Mouse (Mus musculus): ENCODE results near the gene Mfng. TPM values are rescaled to one million over a fixed set of nuclear protein-coding genes. Genes with fewer than 3 reads are reported as not detected.

Gene Mfng
- 1 to 10 TPM; 7.9 to 8.3 TPM for total RNA-seq (2021)
- long read RNA-seq, experiment 1, transcript Mfng-201 (8 exons, 1,865 nt): major isoform, 5 of 7 reads
- long read RNA-seq, experiment 1, partial matches to known transcripts: 1 of 7 reads
- long read RNA-seq, experiment 1, other reads (novel, unspliced or antisense): 1 of 7 reads
- long read RNA-seq, experiment 2, transcript Mfng-201 (8 exons, 1,865 nt): major isoform, 6 of 6 reads
- long read RNA-seq, experiment 2, partial matches to known transcripts: 0 of 6 reads
- long read RNA-seq, experiment 2, other reads (novel, unspliced or antisense): 0 of 6 reads

GRCm38 (mm10) chr15:78773290-78773729 lies at the start of gene Mfng:
Gene Mfng, minus strand, starts transcription at chr15:78773475.
- DNase-seq (ENCODE audit: low spot score in 2 of 2): peak in 1 of 2 experiments; percentile 44

GRCm38 (mm10) chr15:78816074-78816391 lies 42.8 kb upstream of the Mfng start:
- DNase-seq (ENCODE audit: low spot score in 2 of 2): no peak

GRCm38 (mm10) chr15:78815314-78816073 lies 42.2 kb upstream of the Mfng start:
- DNase-seq (ENCODE audit: low spot score in 2 of 2): no peak

DNA sequence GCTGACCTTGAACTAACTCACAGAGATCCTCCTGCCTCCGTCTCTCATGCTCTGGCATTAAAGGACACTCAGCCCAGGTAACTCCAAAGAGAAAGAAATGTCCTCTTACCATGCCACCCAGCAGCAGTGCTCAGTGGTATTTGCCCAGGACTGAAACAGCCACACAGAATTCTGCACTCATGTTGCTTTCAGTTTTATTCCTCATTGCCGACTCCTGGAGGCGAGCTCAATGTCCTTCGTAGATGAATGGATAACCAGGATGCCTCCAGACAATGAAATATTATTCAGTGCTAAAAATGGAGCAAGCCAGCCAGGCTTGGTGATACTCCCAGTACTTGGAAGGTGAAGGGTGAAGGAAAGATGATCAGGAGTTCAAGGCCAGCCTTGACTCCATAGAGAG lies 40.3 kb upstream of the Mfng start:
- no peak for DNase-seq (ENCODE audit: low spot score in 2 of 2)

DNA sequence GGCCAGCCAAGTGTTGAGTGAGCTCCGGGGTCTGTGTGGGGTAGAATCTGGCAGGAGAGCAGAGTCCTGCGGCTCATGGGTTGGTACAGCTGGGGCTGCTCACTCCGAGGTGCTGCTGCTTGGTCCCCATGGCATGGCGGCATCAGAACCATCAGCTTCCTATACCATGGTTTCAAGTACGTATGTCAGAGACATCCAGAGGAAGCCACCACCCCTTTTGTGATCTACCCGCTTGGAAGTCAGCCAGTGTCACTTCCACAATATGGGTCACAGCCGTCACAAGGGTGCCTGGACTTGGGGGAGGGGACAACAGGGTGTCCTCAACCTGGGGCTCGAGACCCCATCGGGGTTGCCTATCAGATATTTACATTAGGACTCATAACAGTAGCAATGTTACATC lies 36.9 kb upstream of the Mfng start:
- DNase-seq (ENCODE audit: low spot score in 2 of 2): no peak

- DNase-seq (ENCODE audit: low spot score in 2 of 2): no peak
These were observed 36.5 kb upstream of the Mfng start for GRCm38 (mm10) chr15:78809739-78810138.

GRCm38 (mm10) chr15:78808980-78809379 lies 35.7 kb upstream of the Mfng start:
- no peak for DNase-seq (ENCODE audit: low spot score in 2 of 2)

GRCm38 (mm10) chr15:78807141-78807540 lies 33.9 kb upstream of the Mfng start:
- no peak for DNase-seq (ENCODE audit: low spot score in 2 of 2)

DNA sequence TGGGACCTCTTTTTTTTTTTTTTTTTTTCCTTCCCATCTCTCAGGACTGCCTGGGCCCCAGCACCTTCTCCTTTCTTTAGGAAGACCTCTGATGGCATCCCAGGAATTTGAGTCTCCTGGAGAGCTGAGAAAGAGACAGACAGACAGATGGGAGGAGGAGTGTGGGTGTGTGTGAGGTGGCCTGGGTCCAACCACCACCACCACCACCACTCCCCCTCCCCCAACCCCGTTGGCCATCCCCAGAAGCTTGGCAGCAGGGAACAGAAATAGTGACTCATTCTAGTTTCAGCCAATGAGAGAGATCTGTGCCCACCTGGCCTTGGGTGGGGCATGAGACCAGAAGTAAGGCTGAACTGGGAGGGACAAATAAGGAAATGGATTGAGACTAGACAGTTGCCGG lies 33.3 kb upstream of the Mfng start:
- DNase-seq (ENCODE audit: low spot score in 2 of 2): no peak

DNA sequence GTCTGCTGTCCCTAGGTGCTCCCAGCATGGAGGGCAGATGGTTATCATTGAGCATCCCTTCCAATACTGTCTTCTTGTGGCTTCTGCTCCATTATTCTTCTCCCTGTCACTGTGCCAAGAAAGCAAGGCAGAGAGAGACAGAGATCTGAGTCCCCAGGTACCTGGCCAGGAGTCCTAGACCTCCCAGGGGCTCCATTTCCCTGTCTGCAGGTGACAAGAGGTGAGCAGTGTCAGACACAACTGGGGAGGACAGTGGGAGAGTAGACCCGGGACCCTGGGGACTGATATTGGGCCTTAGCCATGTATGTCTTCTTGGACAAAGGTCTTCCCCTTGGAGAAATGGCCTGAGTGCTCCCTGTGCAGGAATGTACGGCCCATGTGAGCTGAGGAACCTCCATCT lies 32.1 kb upstream of the Mfng start:
- DNase-seq (ENCODE audit: low spot score in 2 of 2): no peak

DNA sequence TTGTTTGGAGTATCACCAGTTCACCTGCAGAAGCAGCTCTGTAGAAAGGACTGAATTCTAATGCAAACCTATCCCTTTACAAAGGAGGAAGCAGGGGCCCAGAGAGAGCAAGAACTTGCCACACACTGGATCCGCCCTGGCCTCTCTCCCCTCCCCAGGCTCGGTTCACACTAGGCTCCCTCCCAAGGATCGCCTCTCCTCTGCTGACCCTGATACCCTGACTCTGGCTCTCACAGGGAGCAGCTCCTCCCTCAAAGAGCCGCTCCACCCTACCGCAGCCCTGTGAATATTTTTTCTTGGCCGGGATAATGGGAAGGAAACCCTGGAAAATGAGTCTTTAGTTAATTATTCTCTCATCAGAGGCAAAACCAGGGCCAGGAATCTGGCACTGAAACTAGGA lies 31.1 kb upstream of the Mfng start:
- DNase-seq (ENCODE audit: low spot score in 2 of 2): no peak

DNA sequence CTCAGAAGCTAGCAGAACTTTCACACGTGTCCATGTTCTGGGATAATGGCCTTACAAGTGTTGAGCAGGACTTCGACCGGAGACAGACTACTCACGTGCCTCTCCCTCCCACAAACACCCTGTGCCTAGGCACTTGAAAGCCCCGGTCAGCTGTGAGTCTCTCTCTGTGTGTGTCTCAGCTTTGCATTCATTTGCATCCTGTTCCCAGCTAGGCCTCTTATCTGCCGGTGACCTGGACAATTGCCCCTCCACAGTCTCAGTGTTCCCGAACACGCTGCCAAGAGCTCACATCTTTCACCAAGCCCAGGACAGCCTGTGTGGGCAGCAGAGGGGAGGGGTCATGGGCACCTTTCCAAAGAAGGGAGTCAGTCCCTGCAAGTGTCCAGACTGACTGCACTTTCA lies 30.2 kb upstream of the Mfng start:
- no peak for DNase-seq (ENCODE audit: low spot score in 2 of 2)

DNA sequence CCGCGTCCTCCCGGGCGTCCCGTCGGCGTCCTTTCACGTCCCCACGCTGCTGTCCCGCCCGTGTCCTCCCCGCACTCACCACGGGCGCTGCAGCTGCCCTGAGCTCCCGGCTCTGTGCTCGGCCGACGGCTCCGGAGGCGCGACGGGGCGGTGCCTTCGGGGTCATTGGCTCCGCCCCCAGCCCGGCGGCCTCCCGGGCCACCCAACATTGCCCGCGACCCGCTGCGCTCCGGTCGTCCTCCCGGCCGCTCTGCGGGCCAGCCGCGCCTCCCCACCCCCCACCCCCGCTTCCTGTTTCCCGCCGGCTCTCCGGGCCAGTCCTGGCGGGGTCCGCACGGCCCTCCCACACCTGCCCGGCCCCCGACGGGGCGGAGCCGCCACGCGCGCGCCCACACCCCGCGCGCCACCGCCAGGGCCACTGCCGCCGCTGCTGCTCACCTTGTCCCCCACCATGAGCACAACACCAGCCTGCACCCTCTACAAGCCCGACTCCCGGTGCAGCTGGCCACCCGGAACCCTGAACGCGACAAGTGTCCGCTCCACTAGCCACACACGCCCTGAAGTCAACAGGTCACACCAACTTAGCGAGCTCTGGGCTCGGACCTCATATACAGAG lies 29.6 kb upstream of the Mfng start, which contains the start of gene Card10:
Gene Card10, minus strand, starts transcription at position 267 of the 616 bp plus-strand sequence.
- no peak for DNase-seq (ENCODE audit: low spot score in 2 of 2)

GRCm38 (mm10) chr15:78801971-78802741 lies 28.9 kb upstream of the Mfng start:
- DNase-seq (ENCODE audit: low spot score in 2 of 2): no peak

DNA sequence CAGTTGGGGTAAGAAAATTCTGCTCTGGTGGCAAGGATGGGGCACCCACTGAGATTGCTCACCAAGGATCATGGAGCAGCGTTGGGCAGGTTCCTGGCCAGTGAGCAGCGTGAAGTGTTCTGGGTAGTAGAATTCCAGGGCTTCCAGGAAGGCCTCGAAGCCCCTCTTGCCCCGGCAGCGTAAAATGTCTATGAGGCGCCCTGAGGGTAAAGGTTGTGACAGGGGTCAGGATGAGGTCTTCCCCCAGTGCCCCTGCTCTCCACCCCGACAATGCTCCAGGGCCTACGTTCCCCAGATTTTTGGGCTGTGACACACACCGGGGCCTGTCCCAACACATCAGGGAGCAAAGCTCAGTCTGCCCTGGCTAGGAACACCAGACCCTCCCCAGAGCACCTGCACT lies 28.3 kb upstream of the Mfng start:
- DNase-seq (ENCODE audit: low spot score in 2 of 2): no peak

DNA sequence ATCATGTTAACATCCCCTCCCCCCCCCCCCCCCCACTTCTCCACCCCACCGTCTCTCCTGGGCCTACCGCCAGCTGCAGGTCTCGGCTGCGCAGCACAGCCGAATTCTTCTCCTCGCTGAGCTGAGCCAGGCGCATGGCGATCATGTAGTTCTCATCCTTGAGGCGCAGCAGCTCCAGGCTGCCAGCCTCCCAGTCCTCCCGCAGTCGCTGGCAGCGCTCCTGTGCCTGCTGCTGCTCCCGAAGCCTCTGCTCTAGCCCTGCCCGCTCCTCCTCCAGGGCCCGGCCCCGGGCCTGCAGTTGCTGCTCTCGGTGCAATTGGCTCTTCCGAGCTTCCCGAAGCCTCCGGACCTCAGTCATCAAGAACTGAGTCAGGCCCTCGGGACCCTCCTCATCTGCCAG lies 25.8 kb upstream of the Mfng start:
- peak in 1 of 2 experiments; percentile 24 for DNase-seq (ENCODE audit: low spot score in 2 of 2)

DNA sequence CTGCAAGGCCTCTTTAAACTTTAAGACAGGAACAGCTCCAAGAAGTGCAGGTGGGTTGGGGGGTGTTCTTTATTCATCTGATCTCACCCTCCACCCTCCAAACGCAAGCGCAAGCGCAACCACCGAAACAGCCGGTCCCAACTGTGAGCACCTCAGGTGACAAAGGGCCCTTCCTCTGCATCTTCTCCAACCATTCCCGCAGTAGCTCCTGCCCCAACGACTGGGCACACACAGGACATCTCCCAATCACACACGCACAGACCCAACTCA lies 23.7 kb upstream of the Mfng start:
- DNase-seq (ENCODE audit: low spot score in 2 of 2): no peak

DNA sequence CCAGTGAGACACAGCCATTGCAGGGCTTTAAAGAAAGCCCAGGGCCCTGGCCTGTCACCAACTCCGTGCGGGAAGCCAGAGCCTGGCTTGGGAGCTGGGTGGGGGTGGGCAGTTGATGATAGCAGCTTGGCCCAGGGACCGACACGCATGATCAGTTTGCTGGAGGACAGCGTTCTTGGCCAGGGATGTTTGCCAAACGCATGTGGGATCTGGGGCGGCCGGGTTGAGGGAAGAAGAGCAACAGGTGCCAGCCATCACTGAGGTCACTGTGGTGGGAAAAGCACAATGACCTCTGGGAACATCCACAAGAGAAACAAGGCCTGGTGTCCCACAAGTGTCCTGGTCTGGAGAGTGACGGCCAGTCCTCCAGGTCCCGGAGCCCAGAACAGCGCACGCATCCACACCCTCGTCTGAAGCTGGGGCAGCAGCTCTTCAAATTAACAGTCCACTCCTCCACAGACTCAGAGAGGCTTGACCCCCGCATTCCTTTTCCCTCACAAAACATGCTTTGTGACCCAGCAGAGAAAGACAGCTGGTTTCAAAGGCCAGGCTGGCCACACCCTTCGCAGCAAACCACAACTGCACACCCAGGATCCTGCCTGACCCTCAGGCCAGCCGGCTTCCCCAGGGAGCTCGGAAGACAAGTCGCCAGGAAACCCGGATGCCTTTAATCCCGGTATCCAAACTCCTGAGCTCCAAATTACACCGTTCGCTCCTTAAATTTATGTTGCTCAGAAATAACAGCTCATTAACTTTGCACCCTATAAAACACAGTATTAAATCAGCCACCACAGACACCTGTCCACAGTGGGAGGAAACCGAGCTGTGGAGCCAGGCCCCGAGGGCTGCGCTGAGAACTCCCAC lies 23.2 kb upstream of the Mfng start:
- DNase-seq (ENCODE audit: low spot score in 2 of 2): no peak

DNA sequence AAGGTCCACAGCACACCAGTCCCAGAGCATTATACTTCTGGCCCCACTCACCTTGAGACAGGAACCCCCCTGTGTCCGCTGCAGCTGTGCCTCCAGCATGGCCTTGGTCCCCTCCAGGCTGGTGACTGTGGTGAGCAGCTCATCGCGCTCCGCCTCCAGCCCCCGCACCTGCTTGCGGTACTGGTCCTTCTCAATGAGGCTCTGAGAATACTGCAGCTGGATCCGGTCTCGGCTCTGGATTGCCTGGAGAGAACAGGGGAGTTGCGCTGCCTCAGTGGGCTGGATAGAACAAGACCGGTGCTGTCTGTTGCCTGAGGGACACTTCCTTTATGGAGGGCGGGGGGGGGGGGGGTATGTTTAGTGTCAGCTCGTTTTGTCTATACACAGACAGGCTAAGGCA lies 17.7 kb upstream of the Mfng start:
- no peak for DNase-seq (ENCODE audit: low spot score in 2 of 2)

DNA sequence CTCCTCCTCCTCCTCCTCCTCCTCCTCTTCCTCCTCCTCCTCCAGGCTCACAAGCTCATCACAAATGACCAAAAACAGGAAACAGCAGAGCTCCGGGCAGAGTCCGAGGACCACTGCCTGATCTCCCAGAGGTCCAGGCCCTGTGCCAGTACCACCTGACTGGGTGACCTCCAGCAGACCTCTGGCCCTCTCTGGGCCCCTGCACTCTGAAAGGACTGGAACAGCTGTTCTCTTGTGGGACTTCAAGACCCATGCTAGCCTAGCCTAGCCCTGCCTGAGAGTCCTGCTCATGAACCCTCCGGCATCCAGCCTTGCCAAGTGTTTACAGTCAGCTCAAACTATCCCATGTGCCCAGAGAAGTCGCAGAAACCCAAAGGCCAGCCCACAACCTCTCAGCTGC lies 17.2 kb upstream of the Mfng start:
- DNase-seq (ENCODE audit: low spot score in 2 of 2): no peak
